ENCODE assay signal across 27 mouse cellular contexts in the genomic region with DNA sequence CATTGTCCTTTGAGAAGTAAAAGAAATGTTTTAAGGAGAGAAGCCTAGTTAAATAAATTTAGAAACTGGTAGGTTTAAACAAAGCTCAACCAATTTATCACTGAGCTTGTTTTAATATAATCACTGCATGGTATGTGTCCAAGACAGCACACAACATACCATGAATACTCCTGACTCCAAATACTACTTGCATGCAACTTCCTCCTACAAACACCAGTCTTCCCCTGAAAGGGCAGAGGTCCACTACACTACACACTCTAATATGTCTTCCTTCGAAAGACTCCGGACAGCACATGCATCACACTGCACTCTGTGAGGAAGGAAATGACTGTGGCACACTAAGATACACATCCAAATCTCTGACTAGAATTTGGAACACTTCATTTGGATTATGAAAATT. TPM values are rescaled to one million over a fixed set of nuclear protein-coding genes. Genes with fewer than 3 reads are reported as not detected.
DNase-seq lines count a peak whose midpoint lies in the region; ATAC-seq and TF ChIP-seq lines count a peak whose summit lies in the region.
"Had no signal": no experiment of that assay in that cellular context is flagged by ENCODE, and none has a peak within 500 bp of the region (broad histone marks: within the 10 kb centered on the region; RNA-seq: fewer than 3 reads in every experiment).

No protein-coding gene starts in this region.

- H3K27me3 ChIP-seq in liver, embryonic 11.5 days (replicated peaks; ENCODE audit: control insufficient read depth, insufficient read depth, low read length), result no peaks in the 10 kb centered on the region
- H3K27me3 ChIP-seq in liver, postnatal 0 days (ENCODE audit: insufficient read depth, low read length), result no peaks in the 10 kb centered on the region
- H3K27me3 ChIP-seq in stomach, embryonic 15.5 days (replicated peaks), result no peaks in the 10 kb centered on the region
- H3K27me3 ChIP-seq in stomach, postnatal 0 days (ENCODE audit: control insufficient read depth, insufficient read depth, low read length), result no peaks in the 10 kb centered on the region
- H3K27me3 ChIP-seq: embryonic facial prominence, embryonic 15.5 days; forebrain, embryonic 12.5 days; limb, embryonic 13.5 days; midbrain, embryonic 12.5 days; neural tube, embryonic 12.5 days had no signal

- no peak overlapping the region for H3K4me2 ChIP-seq in liver, embryonic 11.5 days
- no peak overlapping the region for H3K4me2 ChIP-seq in liver, postnatal 0 days (ENCODE audit: low read depth, low read length)
- H3K4me2 ChIP-seq in stomach, embryonic 15.5 days, result no peak overlapping the region
- no peak overlapping the region for H3K4me2 ChIP-seq in stomach, postnatal 0 days (replicated peaks; ENCODE audit: low read depth)
- H3K4me2 ChIP-seq: embryonic facial prominence, embryonic 15.5 days; forebrain, embryonic 12.5 days; hindbrain, embryonic 14.5 days; limb, embryonic 13.5 days; midbrain, embryonic 12.5 days; neural tube, embryonic 12.5 days had no signal

- no peak for DNase-seq in frontal cortex, postnatal 25 days (ENCODE audit: low spot score in 2 of 2)
- no peak for DNase-seq in liver, embryonic 11.5 days (ENCODE audit: low spot score)
- DNase-seq in liver, postnatal 0 days, result no peak
- no peak for DNase-seq in stomach, postnatal 0 days (ENCODE audit: low spot score)
- DNase-seq in urinary bladder, postnatal 10 days (ENCODE audit: low spot score), result no peak
- DNase-seq: adrenal gland, adult 8-10 months; cerebellum, adult 8-10 months; cerebellum, postnatal 25 days; gastrocnemius, adult 2 months; gastrocnemius, postnatal 36 days; heart, adult 2 months; kidney, adult 8-10 months; kidney, postnatal 4 days; right cerebral cortex, postnatal 4 days had no signal

- peak; percentile 3; the same call in 1 of the 2 replicates for ATAC-seq in frontal cortex, adult (ENCODE audit: low TSS enrichment)
- peak; percentile 14; the same call in 1 of the 2 replicates for ATAC-seq in liver, embryonic 11.5 days (replicated peaks; ENCODE audit: low FRiP score)
- ATAC-seq in liver, postnatal 0 days, result no peak
- ATAC-seq in stomach, embryonic 15.5 days (ENCODE audit: insufficient read depth, low FRiP score, low read depth), result peak; percentile 31; the same call in 1 of the 2 replicates
- no peak for ATAC-seq in stomach, postnatal 0 days (ENCODE audit: low FRiP score, low TSS enrichment)

- no peak overlapping the region for H3K4me3 ChIP-seq in liver, embryonic 11.5 days (ENCODE audit: low read depth, low read length)
- no peak overlapping the region for H3K4me3 ChIP-seq in liver, postnatal 0 days (ENCODE audit: low read depth, low read length)
- H3K4me3 ChIP-seq in stomach, embryonic 15.5 days (replicated peaks), result no peak overlapping the region
- no peak overlapping the region for H3K4me3 ChIP-seq in stomach, postnatal 0 days (ENCODE audit: low read depth, low read length)
- H3K4me3 ChIP-seq: embryonic facial prominence, embryonic 10.5 days; embryonic facial prominence, embryonic 15.5 days; forebrain, embryonic 12.5 days; gastrocnemius, adult 2 months; heart, adult 2 months; limb, embryonic 13.5 days; midbrain, embryonic 12.5 days; myocyte; neural tube, embryonic 12.5 days had no signal

- H3K9ac ChIP-seq in liver, embryonic 11.5 days (ENCODE audit: low read depth, low read length), result no peak overlapping the region
- H3K9ac ChIP-seq in liver, postnatal 0 days (replicated peaks), result no peak overlapping the region
- H3K9ac ChIP-seq in stomach, embryonic 15.5 days, result no peak overlapping the region
- no peak overlapping the region for H3K9ac ChIP-seq in stomach, postnatal 0 days (ENCODE audit: low read length)
- H3K9ac ChIP-seq: embryonic facial prominence, embryonic 15.5 days; forebrain, embryonic 12.5 days; hindbrain, embryonic 14.5 days; limb, embryonic 13.5 days; liver, embryonic 14.5 days; midbrain, embryonic 12.5 days; neural tube, embryonic 12.5 days had no signal

- no peaks in the 10 kb centered on the region for H3K36me3 ChIP-seq in liver, embryonic 11.5 days (ENCODE audit: control insufficient read depth, insufficient read depth, low read length)
- no peaks in the 10 kb centered on the region for H3K36me3 ChIP-seq in liver, postnatal 0 days (replicated peaks; ENCODE audit: insufficient read depth, low read length)
- H3K36me3 ChIP-seq in stomach, embryonic 15.5 days, result no peaks in the 10 kb centered on the region
- H3K36me3 ChIP-seq in stomach, postnatal 0 days (ENCODE audit: control insufficient read depth, insufficient read depth, low read length), result no peaks in the 10 kb centered on the region
- H3K36me3 ChIP-seq: embryonic facial prominence, embryonic 10.5 days; embryonic facial prominence, embryonic 15.5 days; forebrain, embryonic 12.5 days; limb, embryonic 13.5 days; midbrain, embryonic 12.5 days; neural tube, embryonic 12.5 days had no signal

- no peak for TF ChIP-seq EP300 in liver, postnatal 0 days (IDR thresholded peaks at IDR 0.05; ENCODE audit: low read depth)
- TF ChIP-seq EP300 in stomach, postnatal 0 days (optimal IDR thresholded peaks at IDR 0.05), result no peak

- WGBS in liver, embryonic 11.5 days, result 49% methylated on average over 2 of the region's 2 CpGs
- 38% methylated on average over 2 of the region's 2 CpGs for WGBS in liver, postnatal 0 days (ENCODE audit: insufficient replicate concordance)
- 19% methylated on average over 2 of the region's 2 CpGs for WGBS in stomach, embryonic 15.5 days
- WGBS in stomach, postnatal 0 days, result 35% methylated on average over 2 of the region's 2 CpGs

- no peak for TF ChIP-seq CTCF in liver, postnatal 0 days (IDR thresholded peaks at IDR 0.05; ENCODE audit: low read depth)
- TF ChIP-seq CTCF in stomach, postnatal 0 days (IDR thresholded peaks at IDR 0.05; ENCODE audit: low read depth), result no peak

- H3K4me1 ChIP-seq in liver, embryonic 11.5 days (replicated peaks; ENCODE audit: control insufficient read depth, insufficient read depth, low read length), result peaks cover 21% of the 10 kb centered on the region
- peaks cover 7% of the 10 kb centered on the region for H3K4me1 ChIP-seq in liver, postnatal 0 days (ENCODE audit: insufficient read depth)
- peaks cover 18% of the 10 kb centered on the region for H3K4me1 ChIP-seq in stomach, embryonic 15.5 days
- H3K4me1 ChIP-seq in stomach, postnatal 0 days (replicated peaks; ENCODE audit: control insufficient read depth, insufficient read depth), result peaks cover 3% of the 10 kb centered on the region; the same call in 1 of the 2 replicates
- H3K4me1 ChIP-seq: embryonic facial prominence, embryonic 10.5 days; forebrain, embryonic 12.5 days; midbrain, embryonic 12.5 days; neural tube, embryonic 12.5 days had no signal

- no peaks in the 10 kb centered on the region for H3K9me3 ChIP-seq in liver, embryonic 11.5 days (ENCODE audit: control insufficient read depth, low read length)
- no peaks in the 10 kb centered on the region for H3K9me3 ChIP-seq in liver, postnatal 0 days (ENCODE audit: low read length)
- H3K9me3 ChIP-seq in stomach, embryonic 15.5 days, result no peaks in the 10 kb centered on the region
- no peaks in the 10 kb centered on the region for H3K9me3 ChIP-seq in stomach, postnatal 0 days (ENCODE audit: control insufficient read depth, low read length)
- H3K9me3 ChIP-seq: embryonic facial prominence, embryonic 10.5 days; embryonic facial prominence, embryonic 15.5 days; forebrain, embryonic 12.5 days; G1E; limb, embryonic 13.5 days; midbrain, embryonic 12.5 days; neural tube, embryonic 12.5 days had no signal

- H3K27ac ChIP-seq in liver, embryonic 11.5 days (ENCODE audit: low read depth, low read length), result no peak overlapping the region
- no peak overlapping the region for H3K27ac ChIP-seq in liver, postnatal 0 days (ENCODE audit: low read depth)
- H3K27ac ChIP-seq in stomach, embryonic 15.5 days, result peak overlapping the region; percentile 12; the same call in 1 of the 2 replicates
- H3K27ac ChIP-seq in stomach, postnatal 0 days (replicated peaks), result no peak overlapping the region
- H3K27ac ChIP-seq: embryonic facial prominence, embryonic 10.5 days; embryonic facial prominence, embryonic 15.5 days; forebrain, embryonic 12.5 days; gastrocnemius, adult 2 months; heart, adult 2 months; hindbrain, embryonic 14.5 days; kidney, postnatal 0 days; limb, embryonic 13.5 days; liver, embryonic 14.5 days; midbrain, embryonic 12.5 days; neural tube, embryonic 12.5 days had no signal

RNA-seq across cellular contexts. Expression of gene Arhgap10, which starts 20.3 kb away (rescaled TPM):
- polyA plus RNA-seq in liver, embryonic 11.5 days (2014; fragmentation: Nextera tagmentation; extraction: Ambion mirVana), result 20.1 and 20.2 TPM in 2 replicates
- polyA plus RNA-seq in liver, postnatal 0 days (2015; fragmentation: Nextera tagmentation; extraction: Ambion mirVana), result 3.9 and 4.1 TPM in 2 replicates
- polyA plus RNA-seq in stomach, embryonic 15.5 days (2015; fragmentation: Nextera tagmentation; extraction: Ambion mirVana), result 29.4 and 29.8 TPM in 2 replicates
- 18.8 TPM in 2 replicates for polyA plus RNA-seq in stomach, postnatal 0 days (2015; fragmentation: Nextera tagmentation; extraction: Ambion mirVana)

RNA-seq across cellular contexts. Expression of gene Prmt9, which starts 51.8 kb away (rescaled TPM):
- polyA plus RNA-seq in liver, embryonic 11.5 days (2014; fragmentation: Nextera tagmentation; extraction: Ambion mirVana), result 17.0 and 21.3 TPM in 2 replicates
- 5.7 and 6.3 TPM in 2 replicates for polyA plus RNA-seq in liver, postnatal 0 days (2015; fragmentation: Nextera tagmentation; extraction: Ambion mirVana)
- 17.2 and 18.5 TPM in 2 replicates for polyA plus RNA-seq in stomach, embryonic 15.5 days (2015; fragmentation: Nextera tagmentation; extraction: Ambion mirVana)
- 9.7 TPM in 2 replicates for polyA plus RNA-seq in stomach, postnatal 0 days (2015; fragmentation: Nextera tagmentation; extraction: Ambion mirVana)

Comparison
In these comparisons a context has a peak if more than half of its experiments do, and no peak if none do; other contexts are left out.
1. ATAC-seq: peak in frontal cortex, adult (single experiment), liver, embryonic 11.5 days (single experiment) and stomach, embryonic 15.5 days (single experiment); none in liver, postnatal 0 days (single experiment) and stomach, postnatal 0 days (single experiment).